Mouse (Mus musculus) limb, embryonic 11.5 days (tissue): ENCODE results near the gene Usp43. TPM values are rescaled to one million over a fixed set of nuclear protein-coding genes. Genes with fewer than 3 reads are reported as not detected.

Experiments used
- ATAC-seq: fragments of 200-750 bp; cut with Nextera tagmentation; 2 replicates; pipeline ENCODE4 v1.8.0; 2017; ENCODE audit warnings: low read depth; ENCODE audit not compliant: insufficient number of reproducible peaks, low FRiP score, low TSS enrichment
- DNase-seq: peaks from one replicate; pipeline ENCODE4 v3.0.0-alpha.2; 2015; ENCODE audit warnings: low spot score
- H3K27ac ChIP-seq: fragments of 300-500 bp; sonication (generic); replicated peaks from 2 replicates; pipeline ENCODE4 v1.5.1; 2014; ENCODE audit warnings: low read depth, mild to moderate bottlenecking, low read length
- H3K27me3 ChIP-seq: fragments of 300-500 bp; sonication (generic); 2 replicates; pipeline ENCODE4 v1.6.1; 2014; ENCODE audit warnings: mild to moderate bottlenecking, low read length, mixed read lengths; ENCODE audit not compliant: control insufficient read depth, insufficient read depth
- H3K36me3 ChIP-seq: fragments of 300-500 bp; sonication (generic); 2 replicates; pipeline ENCODE4 v1.6.1; 2014; ENCODE audit warnings: mild to moderate bottlenecking, low read length, moderate library complexity, mixed read lengths; ENCODE audit not compliant: control insufficient read depth, insufficient read depth
- H3K4me1 ChIP-seq: fragments of 300-500 bp; sonication (generic); 2 replicates; pipeline ENCODE4 v1.6.1; 2014; ENCODE audit warnings: low read length, mixed read lengths; ENCODE audit not compliant: control insufficient read depth, insufficient read depth
- H3K4me2 ChIP-seq: fragments of 300-500 bp; sonication (generic); 2 replicates; pipeline ENCODE4 v1.6.1; 2014; ENCODE audit warnings: low read depth, mild to moderate bottlenecking, moderate library complexity; ENCODE audit not compliant: severe bottlenecking
- H3K4me3 ChIP-seq: fragments of 300-500 bp; sonication (generic); 2 replicates; pipeline ENCODE4 v1.5.1; 2014; ENCODE audit warnings: low read depth, low read length
- H3K9ac ChIP-seq: fragments of 300-500 bp; sonication (generic); 2 replicates; pipeline ENCODE4 v1.6.1; 2014; ENCODE audit warnings: mild to moderate bottlenecking, low read length
- H3K9me3 ChIP-seq: fragments of 300-500 bp; sonication (generic); 2 replicates; pipeline ENCODE4 v1.6.1; 2016; ENCODE audit warnings: low read length; ENCODE audit not compliant: control insufficient read depth
- WGBS: fragments of 180-500 bp; shearing (Covaris S2); extraction: QIAGEN DNeasy Blood & Tissue Kit; methylation state at CpG from one replicate; pipeline ENCODE4 v1.1.7; 2014; 5-methylcytosine and 5-hydroxymethylcytosine counted together
- polyA plus RNA-seq: library from polyadenylated mRNA; unstranded; fragments of >200 nt; fragmentation: Nextera tagmentation; extraction: Ambion mirVana; gene quantifications from 2 replicates; pipeline ENCODE4 v1.2.1, GENCODE M21; 2014

Usp43 gene
- polyA plus RNA-seq, 1 experiment from 2014 or later, result 0.72 TPM

- no peak for DNase-seq
- ATAC-seq, result no peak
- Histone ChIP-seq H3K36me3 (no peaks in the 10 kb centered on the region), H3K4me1 (peaks cover 7% of the 10 kb centered on the region; the same call in 1 of the 2 replicates), H3K27me3 (no peaks in the 10 kb centered on the region), H3K9me3 (no peaks in the 10 kb centered on the region), H3K4me3 (no peak overlapping the region), H3K4me2 (no peak overlapping the region), H3K27ac (no peak overlapping the region), H3K9ac (no peak overlapping the region)
- WGBS, result 83% methylated on average over 9 of the region's 9 CpGs
Observed at GRCm38 (mm10) chr11:67865521-67866197, 56.3 kb downstream of the Usp43 start.

- 66% methylated on average over 5 of the region's 5 CpGs for WGBS
Observed at GRCm38 (mm10) chr11:67865100-67865499, 56.9 kb downstream of the Usp43 start.

GRCm38 (mm10) chr11:67861399-67861838, 60.5 kb downstream of the Usp43 start:
- H3K36me3 ChIP-seq, result no peaks in the 10 kb centered on the region
- ATAC-seq, result no peak
- 15% methylated on average over 7 of the region's 7 CpGs for WGBS
- H3K4me2 ChIP-seq, result no peak overlapping the region
- DNase-seq, result no peak
- peak overlapping the region; percentile 22; the same call in 1 of the 2 replicates for H3K9ac ChIP-seq
- H3K27ac ChIP-seq, result no peak overlapping the region; the same call in 1 of the 2 replicates
- H3K9me3 ChIP-seq, result no peaks in the 10 kb centered on the region
- peaks cover 7% of the 10 kb centered on the region; the same call in 1 of the 2 replicates for H3K4me1 ChIP-seq
- H3K4me3 ChIP-seq, result no peak overlapping the region
- H3K27me3 ChIP-seq, result no peaks in the 10 kb centered on the region

More at GRCm38 (mm10) chr11:67865100-67865499, 56.9 kb downstream of the Usp43 start:
- H3K36me3 ChIP-seq, result no peaks in the 10 kb centered on the region
- no peak overlapping the region for H3K27ac ChIP-seq
- ATAC-seq, result no peak
- no peaks in the 10 kb centered on the region for H3K27me3 ChIP-seq
- H3K4me1 ChIP-seq, result peaks cover 7% of the 10 kb centered on the region; the same call in 1 of the 2 replicates
- DNase-seq, result no peak
- H3K4me2 ChIP-seq, result no peak overlapping the region
- no peaks in the 10 kb centered on the region for H3K9me3 ChIP-seq
- H3K9ac ChIP-seq, result no peak overlapping the region
- no peak overlapping the region for H3K4me3 ChIP-seq

- H3K4me2 ChIP-seq, result no peak overlapping the region
- H3K27ac ChIP-seq, result no peak overlapping the region; the same call in 1 of the 2 replicates
- no peaks in the 10 kb centered on the region for H3K27me3 ChIP-seq
- H3K4me3 ChIP-seq, result no peak overlapping the region
- ATAC-seq (no peak), DNase-seq (no peak)
- H3K9me3 ChIP-seq, result no peaks in the 10 kb centered on the region
- no peaks in the 10 kb centered on the region for H3K36me3 ChIP-seq
- 61% methylated on average over 7 of the region's 7 CpGs for WGBS
- H3K9ac ChIP-seq, result peak overlapping the region; percentile 22; the same call in 1 of the 2 replicates
- peaks cover 7% of the 10 kb centered on the region; the same call in 1 of the 2 replicates for H3K4me1 ChIP-seq
Observed at GRCm38 (mm10) chr11:67860743-67861398, 61.1 kb downstream of the Usp43 start.

- no peak overlapping the region for H3K4me2 ChIP-seq
- 85% methylated on average over 9 of the region's 9 CpGs for WGBS
- no peaks in the 10 kb centered on the region for H3K9me3 ChIP-seq
- no peaks in the 10 kb centered on the region for H3K36me3 ChIP-seq
- H3K27me3 ChIP-seq, result no peaks in the 10 kb centered on the region
- peaks cover 7% of the 10 kb centered on the region; the same call in 1 of the 2 replicates for H3K4me1 ChIP-seq
- no peak overlapping the region for H3K4me3 ChIP-seq
- no peak overlapping the region for H3K27ac ChIP-seq
- ATAC-seq, result no peak
- H3K9ac ChIP-seq, result no peak overlapping the region
- no peak for DNase-seq
Observed at GRCm38 (mm10) chr11:67858518-67858917, 63.4 kb downstream of the Usp43 start.

DNA sequence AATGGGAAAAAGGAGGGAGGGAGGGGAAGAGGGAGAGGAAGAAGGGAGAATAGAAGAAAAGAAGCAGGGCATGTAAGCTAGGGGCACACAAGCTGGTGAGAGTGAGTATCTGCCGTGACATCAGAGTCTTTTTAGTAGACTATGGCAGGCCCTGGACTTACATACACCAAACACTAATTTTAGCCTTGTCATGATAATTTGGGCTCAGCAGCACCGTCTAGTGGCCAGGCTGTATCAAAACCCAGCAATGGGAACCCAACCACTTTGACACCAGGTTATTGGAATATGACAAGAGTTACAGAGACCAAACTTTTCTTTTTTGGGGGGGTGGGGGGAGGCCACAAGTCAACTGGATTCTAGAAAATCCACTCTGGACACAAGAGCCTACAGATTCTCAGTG, 66.9 kb downstream of the Usp43 start:
- WGBS, result 45% methylated on average over 2 of the region's 2 CpGs
- DNase-seq, result peak; percentile 46
- H3K4me3 ChIP-seq, result no peak overlapping the region
- H3K27me3 ChIP-seq, result no peaks in the 10 kb centered on the region
- no peaks in the 10 kb centered on the region for H3K36me3 ChIP-seq
- no peak overlapping the region for H3K27ac ChIP-seq
- H3K4me1 ChIP-seq, result no peaks in the 10 kb centered on the region
- H3K9ac ChIP-seq, result no peak overlapping the region
- no peak for ATAC-seq
- no peaks in the 10 kb centered on the region for H3K9me3 ChIP-seq
- no peak overlapping the region for H3K4me2 ChIP-seq

GRCm38 (mm10) chr11:67853996-67854395, 68.0 kb downstream of the Usp43 start:
- WGBS, result 59% methylated on average over 6 of the region's 6 CpGs
- no peak for ATAC-seq

GRCm38 (mm10) chr11:67851770-67852169, 70.2 kb downstream of the Usp43 start:
- no peak for DNase-seq
- 55% methylated on average over 5 of the region's 5 CpGs for WGBS
- H3K9me3 ChIP-seq, result no peaks in the 10 kb centered on the region
- no peak for ATAC-seq
- no peaks in the 10 kb centered on the region for H3K27me3 ChIP-seq
- H3K4me3 ChIP-seq, result no peak overlapping the region
- no peak overlapping the region for H3K4me2 ChIP-seq
- no peaks in the 10 kb centered on the region for H3K4me1 ChIP-seq
- H3K9ac ChIP-seq, result no peak overlapping the region
- H3K36me3 ChIP-seq, result no peaks in the 10 kb centered on the region
- no peak overlapping the region for H3K27ac ChIP-seq

More at GRCm38 (mm10) chr11:67853996-67854395, 68.0 kb downstream of the Usp43 start:
- Histone ChIP-seq H3K36me3 (no peaks in the 10 kb centered on the region), H3K27me3 (no peaks in the 10 kb centered on the region), H3K9ac (no peak overlapping the region), H3K4me1 (no peaks in the 10 kb centered on the region), H3K27ac (no peak overlapping the region), H3K9me3 (no peaks in the 10 kb centered on the region), H3K4me2 (no peak overlapping the region), H3K4me3 (no peak overlapping the region)
- DNase-seq, result no peak
